Mouse (Mus musculus): ENCODE results near the gene Ppargc1a.

Gene Ppargc1a

GRCm38 (mm10) chr5:51504654-51505053 is 62.9 kb downstream of the Ppargc1a start:
- DNase-seq (ENCODE audit: low read depth) = no peak

- no peak for DNase-seq (ENCODE audit: low read depth)
Measured at GRCm38 (mm10) chr5:51497910-51498517, 69.5 kb downstream of the Ppargc1a start.

- DNase-seq (ENCODE audit: low read depth) = no peak
Measured at GRCm38 (mm10) chr5:51495446-51495845, 72.1 kb downstream of the Ppargc1a start.

GRCm38 (mm10) chr5:51494358-51494876 is 73.1 kb downstream of the Ppargc1a start:
- no peak for DNase-seq (ENCODE audit: low read depth)

- no peak for DNase-seq (ENCODE audit: low read depth)
Measured at GRCm38 (mm10) chr5:51483768-51484167, 83.8 kb downstream of the Ppargc1a start.

- DNase-seq (ENCODE audit: low read depth) = no peak
Measured at GRCm38 (mm10) chr5:51479859-51480258, 87.7 kb downstream of the Ppargc1a start.

GRCm38 (mm10) chr5:51479456-51479855 is 88.1 kb downstream of the Ppargc1a start:
- DNase-seq (ENCODE audit: low read depth) = no peak

GRCm38 (mm10) chr5:51478319-51478994 is 89.1 kb downstream of the Ppargc1a start:
- no peak for DNase-seq (ENCODE audit: low read depth)

GRCm38 (mm10) chr5:51477140-51477539 is 90.4 kb downstream of the Ppargc1a start:
- no peak for DNase-seq (ENCODE audit: low read depth)

GRCm38 (mm10) chr5:51475034-51475541 is 92.4 kb downstream of the Ppargc1a start:
- DNase-seq (ENCODE audit: low read depth) = no peak

- no peak for DNase-seq (ENCODE audit: low read depth)
Measured at GRCm38 (mm10) chr5:51471614-51472013, 95.9 kb downstream of the Ppargc1a start.

GRCm38 (mm10) chr5:51466036-51466435 is 101.5 kb downstream of the Ppargc1a start:
- DNase-seq (ENCODE audit: low read depth) = no peak

GRCm38 (mm10) chr5:51452033-51452432 is 115.5 kb downstream of the Ppargc1a start:
- DNase-seq (ENCODE audit: low read depth) = no peak

GRCm38 (mm10) chr5:51447631-51448030 is 119.9 kb downstream of the Ppargc1a start:
- no peak for DNase-seq (ENCODE audit: low read depth)

- DNase-seq (ENCODE audit: low read depth) = no peak
Measured at GRCm38 (mm10) chr5:51446299-51447090, 121.0 kb downstream of the Ppargc1a start.

GRCm38 (mm10) chr5:51445726-51446125 is 121.8 kb downstream of the Ppargc1a start:
- DNase-seq (ENCODE audit: low read depth) = no peak

GRCm38 (mm10) chr5:51439773-51440172 is 127.8 kb downstream of the Ppargc1a start:
- no peak for DNase-seq (ENCODE audit: low read depth)

- no peak for DNase-seq (ENCODE audit: low read depth)
Measured at GRCm38 (mm10) chr5:51433905-51434304, 133.6 kb downstream of the Ppargc1a start.

GRCm38 (mm10) chr5:51432532-51432931 is 135.0 kb downstream of the Ppargc1a start:
- no peak for DNase-seq (ENCODE audit: low read depth)

- DNase-seq (ENCODE audit: low read depth) = no peak
Measured at GRCm38 (mm10) chr5:51432031-51432430, 135.5 kb downstream of the Ppargc1a start.

- DNase-seq (ENCODE audit: low read depth) = no peak
Measured at GRCm38 (mm10) chr5:51426406-51426805, 141.1 kb downstream of the Ppargc1a start.

GRCm38 (mm10) chr5:51416377-51416776 is 151.1 kb downstream of the Ppargc1a start:
- no peak for DNase-seq (ENCODE audit: low read depth)

- DNase-seq (ENCODE audit: low read depth) = no peak
Measured at GRCm38 (mm10) chr5:51415456-51415855, 152.1 kb downstream of the Ppargc1a start.
